9 mouse cellular contexts compared by ENCODE assay signal in genomic region chr16:58728176-58728671, GRCm38 (mm10). TPM values are rescaled to one million over a fixed set of nuclear protein-coding genes. Genes with fewer than 3 reads are reported as not detected.
A peak's percentile ranks its signal among the peaks of the same experiment; 100 is the strongest.
DNase-seq lines count a peak whose midpoint lies in the region; ATAC-seq and TF ChIP-seq lines count a peak whose summit lies in the region.
"Had no signal": no experiment of that assay in that cellular context is flagged by ENCODE, and none has a peak within 500 bp of the region (broad histone marks: within the 10 kb centered on the region; RNA-seq: fewer than 3 reads in every experiment).

No protein-coding gene starts in this region.

- peaks cover 36% of the 10 kb centered on the region for H3K36me3 ChIP-seq in embryonic facial prominence, embryonic 14.5 days (ENCODE audit: control insufficient read depth, insufficient read depth, low read length)
- peaks cover 37% of the 10 kb centered on the region for H3K36me3 ChIP-seq in limb, embryonic 10.5 days
- peaks cover 28% of the 10 kb centered on the region for H3K36me3 ChIP-seq in neural tube, embryonic 12.5 days

- no peak for TF ChIP-seq CTCF in layer of hippocampus, adult 2 months (conservative IDR thresholded peaks at IDR 0.05)

- peak; percentile 91 for ATAC-seq in embryonic facial prominence, embryonic 14.5 days (ENCODE audit: low read depth)
- peak; percentile 94 for ATAC-seq in neural tube, embryonic 12.5 days (ENCODE audit: low FRiP score, low read depth)

- H3K27me3 ChIP-seq in embryonic facial prominence, embryonic 14.5 days (replicated peaks; ENCODE audit: control insufficient read depth, insufficient read depth, low read length) = no peaks in the 10 kb centered on the region
- no peaks in the 10 kb centered on the region for H3K27me3 ChIP-seq in limb, embryonic 10.5 days (ENCODE audit: low read depth, poor library complexity, severe bottlenecking)
- H3K27me3 ChIP-seq in neural tube, embryonic 12.5 days (replicated peaks) = no peaks in the 10 kb centered on the region

- peak overlapping the region; percentile 92 for H3K27ac ChIP-seq in layer of hippocampus, adult 2 months
- H3K27ac ChIP-seq in embryonic facial prominence, embryonic 14.5 days (replicated peaks; ENCODE audit: low read depth, low read length) = peak overlapping the region; percentile 86
- H3K27ac ChIP-seq in limb, embryonic 10.5 days = peak overlapping the region; percentile 89
- peak overlapping the region; percentile 66 for H3K27ac ChIP-seq in neural tube, embryonic 12.5 days

- H3K4me1 ChIP-seq in embryonic facial prominence, embryonic 14.5 days (ENCODE audit: control insufficient read depth, insufficient read depth, low read length) = peaks cover 6% of the 10 kb centered on the region
- peaks cover 6% of the 10 kb centered on the region for H3K4me1 ChIP-seq in limb, embryonic 10.5 days
- peaks cover 7% of the 10 kb centered on the region; the same call in 1 of the 2 replicates for H3K4me1 ChIP-seq in neural tube, embryonic 12.5 days

- peak overlapping the region; percentile 82 for H3K4me3 ChIP-seq in layer of hippocampus, adult 2 months
- H3K4me3 ChIP-seq in embryonic facial prominence, embryonic 14.5 days (ENCODE audit: low read depth, low read length) = peak overlapping the region; percentile 76
- peak overlapping the region; percentile 81 for H3K4me3 ChIP-seq in limb, embryonic 10.5 days
- peak overlapping the region; percentile 80 for H3K4me3 ChIP-seq in neural tube, embryonic 12.5 days

- peak overlapping the region; percentile 56 for H3K4me2 ChIP-seq in embryonic facial prominence, embryonic 14.5 days (ENCODE audit: low read depth, low read length)
- H3K4me2 ChIP-seq in neural tube, embryonic 12.5 days (replicated peaks) = peak overlapping the region; percentile 69

- WGBS in embryonic facial prominence, embryonic 14.5 days = under 1% methylated on average over 17 of the region's 31 CpGs
- 1% methylated on average over 30 of the region's 31 CpGs for WGBS in limb, embryonic 10.5 days
- WGBS in neural tube, embryonic 12.5 days = 1% methylated on average over 29 of the region's 31 CpGs

- peak in 1 of 2 experiments; percentile 17 for DNase-seq in layer of hippocampus, adult 2 months (ENCODE audit: low spot score in 2 of 2)
- no peak for DNase-seq in layer of hippocampus, adult 9-10 months (ENCODE audit: low spot score)
- DNase-seq in MN1 (ENCODE audit: low spot score) = peak; percentile 74
- peak; percentile 27 for DNase-seq in embryonic facial prominence, embryonic 14.5 days (ENCODE audit: low spot score)
- DNase-seq in limb, embryonic 10.5 days (ENCODE audit: low spot score) = no peak
- DNase-seq in adrenal gland, adult (ENCODE audit: inconsistent age in 2 of 2, low spot score in 1 of 2) = no peak
- no peak for DNase-seq in kidney, postnatal 10 days

- no peaks in the 10 kb centered on the region for H3K9me3 ChIP-seq in embryonic facial prominence, embryonic 14.5 days (ENCODE audit: control insufficient read depth, low read length)
- no peaks in the 10 kb centered on the region for H3K9me3 ChIP-seq in limb, embryonic 10.5 days (replicated peaks)
- no peaks in the 10 kb centered on the region for H3K9me3 ChIP-seq in neural tube, embryonic 12.5 days

- peak overlapping the region; percentile 86 for H3K9ac ChIP-seq in embryonic facial prominence, embryonic 14.5 days (ENCODE audit: low read depth, low read length)
- H3K9ac ChIP-seq in neural tube, embryonic 12.5 days = peak overlapping the region; percentile 82

RNA-seq across cellular contexts. Expression of gene Cldnd1, which starts 0.5 kb away (rescaled TPM):
- 10 to 100 TPM; 86.0 to 92.5 TPM for total RNA-seq in layer of hippocampus, adult 2 months (2021)
- polyA plus RNA-seq in embryonic facial prominence, embryonic 14.5 days (2014; fragmentation: Nextera tagmentation; extraction: Ambion mirVana) = 134 and 148 TPM in 2 replicates
- polyA plus RNA-seq in limb, embryonic 10.5 days (2016; fragmentation: Nextera tagmentation; extraction: Ambion mirVana) = 92.9 and 108 TPM in 2 replicates
- polyA plus RNA-seq in neural tube, embryonic 12.5 days (2016; fragmentation: Nextera tagmentation; extraction: Ambion mirVana) = 113 and 121 TPM in 2 replicates

RNA-seq across cellular contexts. Expression of gene Gpr15, which starts 9.4 kb away (rescaled TPM):
- not detected for total RNA-seq in layer of hippocampus, adult 2 months (2021)
- not detected in 2 replicates for polyA plus RNA-seq in embryonic facial prominence, embryonic 14.5 days (2014; fragmentation: Nextera tagmentation; extraction: Ambion mirVana)
- 0.11 TPM in 1 of 2 replicates, not detected in the other for polyA plus RNA-seq in limb, embryonic 10.5 days (2016; fragmentation: Nextera tagmentation; extraction: Ambion mirVana)
- not detected in 2 replicates for polyA plus RNA-seq in neural tube, embryonic 12.5 days (2016; fragmentation: Nextera tagmentation; extraction: Ambion mirVana)
- total RNA-seq: layer of hippocampus, adult 8-10 months had no signal

RNA-seq across cellular contexts. Expression of gene Olfr172, which starts 34.8 kb away (rescaled TPM):
- not detected for total RNA-seq in layer of hippocampus, adult 2 months (2021)
- polyA plus RNA-seq in embryonic facial prominence, embryonic 14.5 days (2014; fragmentation: Nextera tagmentation; extraction: Ambion mirVana) = not detected in 2 replicates
- not detected in 2 replicates for polyA plus RNA-seq in limb, embryonic 10.5 days (2016; fragmentation: Nextera tagmentation; extraction: Ambion mirVana)
- polyA plus RNA-seq in neural tube, embryonic 12.5 days (2016; fragmentation: Nextera tagmentation; extraction: Ambion mirVana) = not detected in 2 replicates
- total RNA-seq: layer of hippocampus, adult 8-10 months had no signal

RNA-seq across cellular contexts. Expression of gene Cpox, which starts 58.1 kb away (rescaled TPM):
- total RNA-seq in layer of hippocampus, adult 2 months (2021) = 10 to 100 TPM; 48.8 to 58.6 TPM
- polyA plus RNA-seq in embryonic facial prominence, embryonic 14.5 days (2014; fragmentation: Nextera tagmentation; extraction: Ambion mirVana) = 17.2 and 18.0 TPM in 2 replicates
- 26.6 and 29.7 TPM in 2 replicates for polyA plus RNA-seq in limb, embryonic 10.5 days (2016; fragmentation: Nextera tagmentation; extraction: Ambion mirVana)
- 19.9 and 20.9 TPM in 2 replicates for polyA plus RNA-seq in neural tube, embryonic 12.5 days (2016; fragmentation: Nextera tagmentation; extraction: Ambion mirVana)

Comparison
In these comparisons a context has a peak if more than half of its experiments do, and no peak if none do; other contexts are left out.
1. DNase-seq: peak in MN1 (single experiment) and embryonic facial prominence, embryonic 14.5 days (single experiment); none in layer of hippocampus, adult 9-10 months (single experiment), limb, embryonic 10.5 days (single experiment), adrenal gland, adult (0 of 2) and kidney, postnatal 10 days (single experiment).
2. Peak in every context shown above with its lines, with median percentiles within 50 percentile points of each other: H3K27ac ChIP-seq and H3K4me3 ChIP-seq.